Mouse (Mus musculus): Measurements from ENCODE around the gene Tigd4.

GRCm38 (mm10) chr3:84580716-84581115 lies 12.7 kb upstream of the Tigd4 start:
- TF ChIP-seq POLR2A (IDR thresholded peaks at IDR 0.05; ENCODE audit: low read depth, low read length) (no peak), CTCF (IDR thresholded peaks at IDR 0.05; ENCODE audit: extremely low read depth, insufficient read depth, insufficient read length, insufficient replicate concordance) (no peak)

All from spleen, adult 2 months (tissue).